Mouse (Mus musculus) cerebellum, postnatal 10 days (tissue): ENCODE results near the gene Btk.

ENCODE experiments used
- DNase-seq, 2 experiments: peaks; one replicate each; pipeline ENCODE4 v3.0.0; 2021; ENCODE audit warnings: mixed read lengths in 2 of 2

Gene Btk

DNA sequence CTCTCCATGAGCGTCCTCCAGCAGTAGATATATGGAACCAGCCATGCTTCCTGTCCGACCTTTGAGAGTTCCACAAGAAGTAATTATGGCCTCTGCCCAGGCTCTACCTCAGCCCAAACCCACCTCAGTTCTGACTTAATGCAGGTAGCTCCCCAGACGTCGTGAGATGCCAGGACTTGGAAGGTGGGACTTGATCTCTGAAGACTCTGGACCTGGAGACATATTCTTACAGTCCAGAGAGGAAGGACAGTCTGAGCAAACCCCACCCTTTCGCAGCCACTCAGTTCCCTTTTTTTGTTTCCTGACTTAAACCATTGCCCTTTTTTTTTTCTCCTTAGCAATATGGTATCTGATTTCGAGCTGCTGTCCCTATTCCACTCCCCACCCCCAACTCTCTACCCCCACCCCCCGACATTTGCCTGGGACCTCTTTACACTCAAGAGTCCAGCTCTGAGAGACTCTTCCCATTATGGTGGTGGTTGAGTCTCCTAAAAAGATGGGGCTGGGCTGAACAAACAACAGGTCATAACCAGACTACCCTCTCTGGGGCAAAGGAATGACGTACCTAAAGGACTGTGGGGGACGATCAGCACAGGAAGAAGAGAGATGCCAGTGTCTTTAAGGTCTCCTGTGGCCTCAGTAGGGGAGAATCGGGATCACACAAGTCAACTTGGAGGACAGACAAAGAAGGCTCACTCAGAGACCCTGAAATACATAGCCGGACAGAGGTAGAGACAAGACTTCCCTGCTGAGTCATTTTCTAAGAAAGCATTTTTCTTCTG is at the start of gene Btk:
Gene Btk (minus strand): TSS at position 683 of the 782 bp plus-strand sequence.
- DNase-seq, result no peak

DNA sequence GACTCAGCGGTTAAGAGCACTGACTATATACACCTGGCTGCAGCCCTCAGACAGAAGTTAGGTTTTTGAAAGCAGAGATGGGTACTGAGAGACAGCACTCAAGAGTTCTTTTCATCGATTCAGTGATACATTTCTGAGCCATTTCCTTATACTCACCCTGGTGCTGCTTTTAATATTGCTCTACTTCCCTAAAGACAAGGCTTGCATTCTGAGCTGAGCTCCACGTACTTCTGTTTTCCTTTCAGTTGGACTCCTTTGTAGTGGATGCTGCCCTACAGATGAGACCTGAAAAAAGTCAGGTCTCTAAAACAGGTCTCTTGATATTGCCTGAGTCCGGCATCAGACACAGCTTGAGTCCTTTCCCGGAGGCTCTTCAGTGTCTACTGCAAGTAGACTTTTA is 49.3 kb upstream of the Btk start:
- DNase-seq, result no peak

DNA sequence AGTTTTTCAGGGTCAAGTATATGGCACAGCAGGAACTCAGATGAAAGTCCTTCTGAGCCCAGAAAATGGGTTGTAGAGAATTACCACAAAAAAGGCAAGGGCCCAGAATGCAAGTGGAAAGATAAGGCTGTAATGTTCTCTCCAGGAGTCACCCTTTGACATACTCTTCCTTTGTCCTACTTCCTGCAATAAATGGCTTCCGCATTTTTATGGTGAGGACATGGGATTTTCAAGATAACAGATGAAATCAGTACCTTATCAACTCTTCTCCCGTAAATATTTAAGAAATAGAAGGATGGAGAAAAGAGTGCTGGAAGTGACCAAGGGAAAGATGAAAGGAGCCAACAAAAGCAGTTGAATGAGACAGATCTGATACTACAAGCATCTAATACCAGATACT is 44.8 kb upstream of the Btk start:
- DNase-seq, result no peak

DNA sequence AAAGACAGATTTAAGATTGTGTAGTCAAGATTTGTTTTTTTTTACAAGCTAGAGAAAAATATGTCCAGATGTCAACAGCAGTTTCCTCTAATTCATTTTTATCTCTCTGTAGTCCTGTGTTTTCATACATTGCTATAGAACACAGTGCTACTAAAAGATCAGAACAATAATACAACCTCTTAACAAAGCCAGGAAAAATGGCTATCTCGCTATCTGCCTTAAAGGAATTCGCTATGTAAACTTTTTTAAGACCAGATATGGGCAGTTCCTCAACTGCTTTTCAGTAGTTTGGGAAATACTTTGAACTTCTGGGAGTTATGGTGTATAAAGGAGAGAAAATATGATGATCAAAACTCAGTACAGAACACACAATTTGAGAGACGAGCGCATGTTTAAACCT is 40.0 kb upstream of the Btk start:
- DNase-seq, result no peak

DNA sequence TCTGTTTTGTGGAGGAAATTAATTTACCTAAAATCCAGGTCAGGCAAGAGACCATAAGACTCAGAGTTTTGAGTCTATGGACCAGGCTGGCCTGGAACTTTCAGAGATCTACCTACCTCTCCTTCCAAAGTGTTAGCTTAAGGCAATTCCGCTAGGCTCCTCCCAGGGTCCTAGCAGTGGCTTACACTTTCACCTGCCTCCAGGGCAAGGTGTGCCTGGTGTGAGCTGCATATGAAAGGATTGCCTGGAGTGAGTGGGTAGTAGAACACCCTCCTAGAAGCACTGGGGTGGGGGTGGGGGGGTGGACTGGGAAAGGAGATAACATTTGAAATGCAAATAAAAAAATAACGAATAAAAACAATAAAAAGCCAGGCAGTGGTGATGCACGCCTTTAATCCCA is 38.3 kb upstream of the Btk start:
- DNase-seq, result no peak

DNA sequence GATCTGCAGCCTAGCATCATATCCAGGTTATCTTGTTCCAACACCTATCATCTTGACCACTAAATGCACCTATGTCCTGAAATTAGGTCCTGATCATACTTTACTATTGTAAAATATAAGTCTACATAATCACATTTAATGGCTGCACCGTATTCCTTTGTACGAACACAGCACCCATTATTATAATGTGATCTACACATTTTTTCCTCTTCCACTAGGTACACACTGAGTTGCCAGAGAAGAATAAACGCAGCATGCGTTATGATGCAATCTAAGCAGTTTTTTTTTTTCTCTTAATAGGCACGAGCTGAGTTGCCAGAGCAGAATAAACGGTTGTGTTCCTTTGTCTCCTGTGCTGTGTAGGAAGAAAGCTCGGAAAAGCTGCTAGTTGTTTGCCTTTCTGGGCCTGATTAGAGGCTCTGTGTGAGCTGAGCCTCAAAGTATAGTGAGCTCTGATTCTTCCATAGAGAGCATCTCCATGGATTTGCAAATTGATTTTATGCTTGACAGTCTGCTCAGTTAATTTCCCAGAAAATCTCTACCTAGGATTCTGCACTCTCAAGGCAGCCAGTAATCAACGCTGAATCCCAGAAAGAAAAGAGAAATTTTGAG is 37.0 kb upstream of the Btk start:
- DNase-seq, result no peak

DNA sequence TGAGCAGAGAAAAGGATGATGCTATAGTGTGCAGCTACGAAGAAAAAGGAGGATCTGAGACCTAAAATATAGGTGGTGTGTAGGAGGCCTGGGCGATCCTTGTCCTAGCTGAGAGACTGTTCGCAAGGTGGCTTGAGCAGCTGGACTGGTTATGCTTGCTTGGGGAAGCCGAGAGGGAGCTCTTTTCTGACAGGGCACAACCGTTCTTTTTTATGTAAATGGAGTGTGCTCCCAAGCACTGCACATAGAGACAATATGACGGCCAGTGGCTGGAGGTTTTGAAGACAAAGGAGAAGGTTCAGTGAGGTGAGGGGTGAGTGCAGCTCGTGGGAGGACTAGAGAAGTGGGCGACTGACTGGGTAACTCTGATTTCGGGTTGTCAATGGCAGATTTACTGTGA is 36.3 kb upstream of the Btk start:
- no peak for DNase-seq

DNA sequence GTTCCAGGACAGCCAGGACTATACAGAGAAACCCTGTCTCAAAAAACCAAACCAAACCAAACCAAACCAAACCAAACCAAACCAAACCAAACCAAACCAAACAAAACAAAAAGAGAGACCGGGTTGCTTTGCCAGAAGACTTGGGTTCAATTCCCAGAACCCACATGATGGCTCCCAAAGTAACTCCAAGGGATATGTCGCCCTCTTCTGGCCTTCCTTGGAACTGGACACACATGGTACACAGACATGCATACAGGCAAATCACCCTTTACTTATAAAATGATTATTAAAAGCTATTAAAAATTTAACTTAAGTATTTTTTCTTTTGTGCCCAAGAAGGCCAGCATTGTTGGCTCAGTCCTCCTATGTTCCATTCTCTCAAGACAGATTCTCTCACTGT is 30.9 kb upstream of the Btk start:
- peak; percentile 25 to 36 for DNase-seq

DNA sequence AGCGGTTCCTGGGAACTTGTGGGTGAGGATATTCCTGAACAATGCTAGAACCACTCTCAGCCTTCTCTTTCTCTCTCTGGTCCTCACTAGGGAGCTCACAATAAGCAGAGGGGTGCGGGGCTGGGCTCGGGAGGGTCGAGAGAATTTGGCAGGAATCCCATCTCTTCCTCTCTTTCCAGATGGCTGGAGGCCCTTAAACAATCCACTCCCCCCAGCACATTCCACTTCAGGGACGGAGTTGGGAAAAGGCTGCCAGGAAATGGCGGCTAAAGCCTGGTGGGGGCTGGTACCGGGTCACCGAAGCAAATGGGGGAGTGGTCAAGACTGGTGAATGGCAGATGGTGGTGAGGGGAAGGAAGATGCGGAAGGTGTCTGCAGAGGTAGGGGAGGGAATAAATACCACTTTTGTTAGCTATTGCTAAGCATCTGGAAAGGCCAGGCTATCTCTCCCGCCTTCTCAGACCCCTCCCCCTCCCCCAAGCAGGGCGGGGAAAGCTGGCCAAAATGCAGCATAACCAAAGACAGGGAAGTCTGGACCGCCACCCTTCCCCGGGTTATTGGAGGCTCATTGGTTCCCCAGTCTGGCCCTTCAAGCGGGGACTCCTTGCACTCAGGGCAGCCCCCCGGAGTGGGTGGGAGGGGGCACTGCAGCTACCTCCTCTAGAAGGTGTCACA is 29.1 kb upstream of the Btk start:
- peak; percentile 79 to 80 for DNase-seq

DNA sequence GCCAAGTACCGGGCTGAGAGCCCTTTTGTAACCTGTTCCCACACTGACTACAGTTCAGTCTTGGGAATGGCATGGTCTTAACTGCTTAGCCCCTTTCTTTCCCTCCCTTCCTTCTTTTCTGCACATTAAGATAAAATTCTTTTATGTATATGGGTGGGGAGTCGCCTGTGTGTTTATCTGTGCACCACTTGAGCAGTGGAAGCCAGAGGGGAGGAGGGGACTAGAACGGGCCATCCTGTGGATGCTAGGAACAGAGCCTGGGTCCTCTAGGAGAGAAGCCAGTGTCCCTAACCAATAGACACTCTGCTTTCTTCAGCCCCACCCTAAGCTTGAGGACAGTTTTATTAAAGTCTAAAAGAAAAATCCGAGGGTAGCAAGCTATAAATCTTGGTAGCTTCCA is 27.6 kb upstream of the Btk start:
- no peak for DNase-seq

DNA sequence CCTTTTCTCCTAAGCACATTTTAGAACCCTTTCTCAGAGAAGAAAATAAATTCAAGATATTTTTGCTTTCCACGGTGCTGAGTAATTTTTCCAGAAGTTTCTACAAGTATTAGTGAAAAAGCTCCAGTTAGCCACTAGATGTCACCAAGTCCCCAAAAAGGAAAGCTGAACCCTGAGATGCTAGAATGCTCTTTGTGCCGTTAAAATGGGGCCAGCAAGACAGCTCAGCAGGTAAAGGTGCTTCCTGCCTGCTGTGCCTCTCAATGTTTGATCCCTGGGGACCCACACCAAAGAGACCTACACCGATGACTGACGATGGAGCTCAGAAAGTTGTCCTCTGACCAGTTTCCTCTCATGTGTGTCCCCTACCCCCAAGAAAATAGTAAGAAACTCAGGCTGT is 26.1 kb upstream of the Btk start:
- peak; percentile 36 to 46 for DNase-seq

DNA sequence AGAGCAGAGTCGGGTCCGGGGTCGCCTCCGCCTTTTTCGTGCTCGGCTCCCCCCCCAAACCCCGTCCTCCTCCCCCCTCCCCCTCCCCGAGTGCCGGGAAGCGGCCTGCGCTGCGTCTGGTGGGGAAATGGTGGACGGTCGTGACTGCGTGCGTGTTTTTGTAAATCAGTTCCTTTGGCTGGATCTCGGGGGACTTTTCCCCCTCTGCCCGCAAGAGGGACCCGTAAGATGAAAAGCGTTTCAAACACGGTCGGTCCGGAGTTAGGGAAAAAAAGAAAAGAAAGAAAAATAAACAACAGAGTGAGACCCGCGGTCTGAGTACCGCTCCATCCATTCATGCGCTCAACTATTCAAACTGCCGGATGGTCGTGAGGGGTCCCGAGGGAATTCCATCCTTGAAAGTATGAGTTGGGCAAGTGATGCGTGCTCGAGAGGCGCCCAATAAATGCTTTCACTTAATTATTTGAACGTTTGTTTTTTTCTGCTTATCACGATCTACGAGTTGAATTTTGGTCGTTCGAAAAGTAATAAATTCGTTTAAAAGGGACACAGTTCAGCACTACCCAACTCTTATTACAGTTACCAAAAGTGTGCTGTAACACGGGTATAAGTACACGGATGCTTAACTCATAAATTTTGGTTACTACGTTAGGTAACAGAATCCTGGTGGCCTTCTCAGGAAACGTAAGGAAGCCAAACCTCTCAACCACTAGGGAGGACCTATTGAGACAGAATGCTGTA is 18.2 kb upstream of the Btk start:
- peak in 1 of 2 experiments; percentile 10 for DNase-seq

DNA sequence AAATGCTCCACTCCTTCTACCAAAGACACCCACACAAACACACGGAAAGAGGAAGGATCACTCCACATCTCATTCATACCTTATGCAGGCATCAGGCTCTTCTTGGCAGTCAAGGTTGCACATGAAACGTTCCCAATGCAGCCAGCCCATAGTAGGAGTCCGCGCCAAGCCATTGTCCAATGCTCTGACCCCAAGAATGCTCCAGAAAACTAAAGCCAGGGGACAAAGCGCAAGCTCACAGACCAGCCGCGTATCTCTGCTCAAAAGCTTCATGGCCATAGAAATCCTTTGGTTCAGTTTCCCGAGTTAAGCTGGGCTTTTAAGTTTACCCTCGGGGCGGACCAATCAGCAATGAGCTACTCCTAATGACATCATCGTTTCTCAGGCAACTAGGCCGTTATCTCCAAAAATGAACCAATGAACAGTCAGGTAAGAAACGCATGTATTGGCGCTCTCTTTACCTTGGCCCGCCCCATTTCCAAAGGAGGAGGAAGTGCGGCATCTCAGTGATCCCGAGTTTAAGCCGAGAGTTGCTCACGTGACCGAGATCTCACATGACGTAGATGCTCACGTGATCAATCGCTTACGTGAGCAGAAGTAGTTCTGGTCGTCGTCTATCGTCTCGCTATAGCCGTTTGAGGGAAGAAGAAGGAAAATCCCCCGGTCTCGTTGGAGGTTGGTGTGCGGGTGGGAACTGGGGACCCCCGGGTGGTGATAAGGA is 17.4 kb upstream of the Btk start, which contains the start of the genes Gla and Hnrnph2:
Gene Gla (minus strand): TSS at position 467 of the 721 bp plus-strand sequence.
Gene Hnrnph2 (plus strand): TSS at position 521 of the 721 bp plus-strand sequence.
- DNase-seq, result peak; percentile 90 to 91

DNA sequence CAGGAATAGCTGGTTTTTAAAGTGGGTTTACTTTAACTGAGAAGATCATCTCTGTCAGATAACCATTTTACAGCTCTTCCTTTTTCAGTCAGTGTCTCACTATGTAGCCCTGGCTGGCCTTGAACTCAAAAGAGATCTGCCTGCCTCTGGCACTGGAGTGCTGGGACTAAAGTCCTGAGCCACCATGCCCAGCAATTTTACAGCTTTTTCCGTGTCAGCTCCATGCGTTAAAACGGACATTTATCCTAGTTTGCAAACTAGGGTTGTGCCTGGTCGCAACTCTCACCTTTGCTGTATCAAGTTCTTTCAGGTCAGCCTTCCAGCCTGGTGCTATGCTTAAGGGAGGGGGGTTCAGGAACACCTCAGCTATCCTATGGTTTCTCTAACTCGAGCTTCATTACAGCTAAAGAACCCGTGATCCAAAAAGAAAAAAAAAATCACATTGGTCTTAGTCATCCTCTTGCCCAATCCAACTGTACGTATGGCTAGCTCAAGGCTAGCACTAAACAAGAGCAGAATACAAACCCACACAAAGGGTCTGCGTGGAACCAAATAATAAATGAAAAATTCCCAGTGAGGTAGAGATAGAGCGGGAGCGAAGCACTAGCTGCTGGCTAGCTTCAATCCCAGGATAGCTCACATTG is 16.7 kb upstream of the Btk start:
- no peak for DNase-seq

DNA sequence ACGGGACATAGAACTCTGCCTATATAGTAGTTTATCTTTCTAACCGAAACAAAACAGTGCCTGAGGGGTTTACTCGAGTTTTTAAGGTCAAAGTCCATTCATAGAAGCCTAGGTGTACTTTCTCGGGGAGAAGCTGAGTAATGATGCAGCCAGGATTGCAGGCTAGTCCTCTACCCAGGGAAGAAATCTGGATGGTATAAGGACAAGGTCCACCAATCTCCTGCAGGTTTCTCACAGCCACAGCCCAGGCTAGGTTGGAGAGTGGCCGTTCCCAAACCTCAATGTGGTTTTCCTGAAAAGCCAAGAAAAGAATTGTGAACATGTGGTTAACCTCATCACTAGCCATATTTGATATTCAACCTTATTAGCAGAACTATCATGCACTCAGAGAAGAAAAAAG is 6.5 kb upstream of the Btk start:
- DNase-seq, result no peak

DNA sequence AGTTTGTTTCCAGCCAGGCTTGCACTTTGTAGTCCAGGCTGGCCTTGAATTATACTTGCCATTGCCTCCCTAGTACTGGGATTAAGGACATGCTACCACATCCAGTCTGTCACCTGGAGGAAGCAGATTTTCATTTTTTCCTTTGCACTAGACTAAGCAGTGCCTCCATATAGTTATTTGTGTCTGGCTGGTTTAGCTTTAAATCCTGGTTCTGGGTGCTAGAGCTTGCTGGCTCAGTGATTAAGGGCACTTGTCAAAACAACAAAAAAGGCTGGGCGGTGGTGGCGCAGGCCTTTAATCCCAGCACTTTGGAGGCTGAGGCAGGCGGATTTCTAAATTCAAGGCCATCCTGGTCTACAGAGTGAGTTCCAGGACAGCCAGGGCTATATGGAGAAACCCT is 5.6 kb upstream of the Btk start:
- DNase-seq, result no peak

DNA sequence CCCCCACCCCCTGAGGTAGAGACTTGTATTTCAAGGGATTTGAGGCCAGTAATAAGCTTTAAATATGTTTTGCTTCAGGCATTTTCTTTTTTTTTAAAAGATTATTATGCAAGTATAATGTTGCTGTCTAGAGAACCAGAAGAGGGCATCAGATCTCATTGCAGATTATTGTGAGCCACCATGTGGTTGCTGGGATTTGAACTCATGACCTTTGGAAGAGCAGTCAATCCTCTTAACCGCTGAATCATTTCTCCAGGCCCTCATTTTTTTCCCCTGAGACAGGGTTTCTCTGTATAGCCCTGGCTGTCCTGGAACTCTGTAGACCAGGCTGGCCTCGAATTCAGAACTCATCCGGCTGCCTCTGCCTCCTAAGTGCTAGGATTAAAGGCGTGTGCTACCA is 4.9 kb upstream of the Btk start:
- DNase-seq, result no peak

DNA sequence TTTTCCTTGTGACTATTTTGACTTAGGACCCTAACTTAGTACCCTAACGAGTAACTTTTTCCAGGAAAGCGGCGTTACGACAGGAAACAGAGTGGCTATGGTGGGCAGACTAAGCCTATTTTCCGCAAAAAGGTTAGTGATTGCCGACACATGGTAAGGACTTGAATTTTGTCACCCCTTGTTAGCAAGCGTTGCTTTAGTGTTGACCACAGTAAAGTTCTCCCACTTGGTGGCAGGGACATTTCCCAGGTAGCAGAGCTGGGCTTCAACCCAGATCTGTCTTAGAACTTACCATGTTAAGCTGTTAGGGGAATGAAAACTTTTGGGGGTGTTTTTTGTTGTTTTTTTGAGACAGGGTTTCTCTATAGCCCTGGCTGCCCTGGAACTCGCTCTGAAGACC is 3.1 kb upstream of the Btk start:
- DNase-seq, result no peak

DNA sequence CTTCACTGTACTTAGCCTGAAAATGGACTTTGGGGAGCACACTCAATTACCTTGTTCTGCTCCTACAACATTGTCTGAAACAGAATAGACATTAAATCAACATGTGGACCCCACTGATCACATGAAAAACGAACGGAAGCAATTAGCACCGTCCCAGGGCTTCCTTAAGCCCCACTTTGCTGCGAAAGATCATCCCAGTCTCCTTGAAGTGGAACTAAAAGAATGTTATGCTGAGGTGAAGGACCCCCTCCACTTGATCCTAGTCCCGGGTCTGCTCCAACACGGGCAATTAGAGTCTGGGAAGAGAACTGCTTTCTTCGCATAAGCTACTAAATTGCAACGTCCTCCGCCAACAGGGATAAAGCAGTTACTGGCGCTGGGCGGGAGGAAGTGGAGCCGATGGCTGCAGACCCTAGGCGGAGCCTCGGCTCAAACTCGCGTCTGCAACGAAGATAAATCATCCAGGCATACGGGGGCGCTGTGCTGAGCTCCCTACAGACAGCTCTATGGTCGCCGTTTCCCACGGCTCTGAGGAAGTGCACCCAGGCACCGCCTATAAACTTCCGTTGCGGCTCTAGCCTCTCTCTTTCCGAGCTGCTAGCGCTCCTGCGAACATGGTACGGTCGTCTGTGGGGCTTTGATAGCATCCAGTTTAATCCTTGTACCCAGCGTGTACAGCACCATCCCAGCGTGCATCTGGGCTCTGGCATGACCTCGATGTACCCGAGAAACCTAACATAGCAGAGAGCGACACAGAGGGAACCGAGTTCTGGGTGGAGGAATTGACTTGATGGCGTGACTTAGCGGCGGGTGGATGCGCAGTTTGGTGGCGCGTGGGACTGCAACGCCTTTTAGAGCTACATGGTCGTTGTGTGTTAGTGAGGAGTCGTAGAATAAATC is 2.0 kb upstream of the Btk start, which contains the start of gene Rpl36a:
Gene Rpl36a (plus strand): TSS at position 552 of the 900 bp plus-strand sequence.
- DNase-seq, result peak; percentile 92 to 96

DNA sequence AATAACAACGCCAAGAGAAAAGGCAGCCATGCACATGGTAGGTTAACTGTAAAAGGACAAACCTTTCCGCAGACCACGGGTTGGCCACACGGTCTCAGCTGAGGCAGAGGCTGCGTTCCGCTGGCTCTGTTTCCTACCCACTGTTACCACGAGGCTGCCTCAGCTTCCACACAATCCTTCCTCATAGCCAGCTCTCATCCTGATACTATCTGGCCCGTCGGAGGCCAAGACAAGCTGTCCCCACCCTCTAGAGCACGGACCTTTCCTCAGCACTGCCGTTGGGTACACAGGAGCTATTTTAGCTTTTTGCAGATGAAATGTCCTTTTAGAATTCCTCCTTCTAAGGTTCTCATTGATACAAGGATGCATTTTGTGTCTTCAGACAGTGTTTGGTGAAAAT is 1.1 kb downstream of the Btk start:
- DNase-seq, result no peak
